Mouse (Mus musculus) erythroblast, embryonic 14.5 days (primary cell): ENCODE results near the gene Homer3.

Experiments used
- GATA1 ChIP-seq: IDR thresholded peaks from 2 replicates; pipeline ENCODE4 v1.6.1; 2012; ENCODE audit warnings: low read length, inconsistent platforms, mixed read lengths
- TAL1 ChIP-seq: IDR thresholded peaks from 3 replicates; pipeline ENCODE4 v1.6.1; 2012; ENCODE audit warnings: low read length, inconsistent platforms, mixed read lengths

DNA sequence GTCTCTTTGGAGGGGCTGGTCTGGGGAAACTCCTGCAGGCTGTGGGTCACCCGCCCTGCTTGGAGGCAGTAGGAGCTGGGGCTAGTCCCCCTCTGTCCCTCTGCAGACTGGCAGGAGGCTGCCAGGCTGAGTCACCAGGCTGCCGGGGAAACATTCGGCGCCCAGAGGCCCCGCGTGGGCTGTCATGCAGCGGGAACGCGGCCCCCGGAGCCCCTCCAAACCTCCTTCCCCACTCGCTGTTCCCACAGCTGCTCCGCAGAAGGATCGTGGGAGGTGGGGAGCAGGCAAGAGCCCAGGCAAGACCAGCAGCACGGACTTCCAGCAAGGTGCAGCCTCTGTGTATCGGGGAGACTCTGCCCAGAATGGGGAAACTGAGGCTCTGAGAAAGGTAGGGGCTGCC, 4.5 kb upstream of the Homer3 start:
- no peak for TF ChIP-seq GATA1
- no peak for TF ChIP-seq TAL1
